Mouse (Mus musculus) lung, postnatal 4 days (tissue): ENCODE results near the gene Timm10b.

ENCODE experiments used
- DNase-seq, 2 experiments: peaks; one replicate each; pipeline ENCODE4 v3.0.0; 2021

Gene Timm10b

DNA sequence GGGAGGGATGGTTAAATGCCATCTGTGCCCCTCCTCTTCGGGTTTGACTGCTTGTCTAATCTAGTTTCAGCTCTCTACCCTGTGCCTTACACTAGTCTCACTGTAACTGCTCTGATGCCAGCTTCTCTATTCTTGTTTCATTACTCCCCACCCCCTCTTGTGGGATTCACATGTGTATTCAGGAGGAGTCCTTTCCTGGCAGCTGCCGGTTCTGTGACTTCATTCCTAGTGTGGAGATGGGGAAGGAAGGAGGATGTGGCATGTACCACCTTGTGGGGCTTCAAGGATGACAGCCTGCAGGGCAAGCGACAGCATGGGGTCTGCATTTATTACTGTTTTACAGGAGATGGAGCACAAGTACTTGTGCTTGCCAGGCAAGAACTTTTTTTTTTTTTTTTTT, 2.1 kb downstream of the Timm10b start:
- no peak for DNase-seq

DNA sequence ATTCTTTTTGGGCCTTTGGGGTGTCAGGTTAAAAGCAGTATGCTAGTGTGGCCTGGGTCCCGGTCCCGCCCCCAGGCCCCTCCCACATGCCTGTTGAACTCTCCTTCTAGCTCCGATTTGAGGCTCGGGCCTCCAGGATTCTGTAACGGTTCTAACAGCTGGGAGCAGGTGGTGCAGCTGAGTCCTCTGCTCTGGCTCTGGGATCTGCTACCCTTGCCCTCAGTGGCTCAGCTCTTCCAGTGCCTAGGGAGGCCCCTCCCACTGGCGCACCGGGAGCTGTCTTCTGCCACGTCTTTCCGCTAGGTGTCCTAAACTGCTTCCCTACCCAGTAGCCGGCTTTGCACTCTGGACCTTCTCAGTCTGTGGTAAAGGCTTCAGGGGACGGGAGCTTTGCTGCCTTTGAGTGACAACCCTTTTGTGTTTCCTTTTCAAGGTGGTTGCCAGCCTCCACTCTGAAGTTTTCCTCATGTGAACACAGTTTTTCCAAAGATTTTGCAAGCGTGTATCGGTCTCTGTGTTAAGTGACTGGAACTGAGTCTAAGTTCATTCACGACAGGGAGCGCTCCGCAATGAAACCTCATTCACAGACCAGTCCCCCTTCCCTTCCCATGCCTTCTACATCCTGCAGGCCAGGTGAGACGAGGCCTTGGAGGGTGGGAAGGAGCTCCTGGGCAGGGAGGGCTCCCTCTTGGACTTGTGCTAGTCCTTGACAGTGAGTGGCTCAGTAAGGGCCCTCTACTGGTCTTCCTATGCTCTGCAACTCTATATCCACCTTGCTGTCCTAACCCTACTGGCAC, 11.0 kb downstream of the Timm10b start, which contains the start of gene Dnhd1:
Gene Dnhd1, plus strand, starts transcription at position 189 of the 797 bp plus-strand sequence.
- DNase-seq = peak; percentile 85 to 90

DNA sequence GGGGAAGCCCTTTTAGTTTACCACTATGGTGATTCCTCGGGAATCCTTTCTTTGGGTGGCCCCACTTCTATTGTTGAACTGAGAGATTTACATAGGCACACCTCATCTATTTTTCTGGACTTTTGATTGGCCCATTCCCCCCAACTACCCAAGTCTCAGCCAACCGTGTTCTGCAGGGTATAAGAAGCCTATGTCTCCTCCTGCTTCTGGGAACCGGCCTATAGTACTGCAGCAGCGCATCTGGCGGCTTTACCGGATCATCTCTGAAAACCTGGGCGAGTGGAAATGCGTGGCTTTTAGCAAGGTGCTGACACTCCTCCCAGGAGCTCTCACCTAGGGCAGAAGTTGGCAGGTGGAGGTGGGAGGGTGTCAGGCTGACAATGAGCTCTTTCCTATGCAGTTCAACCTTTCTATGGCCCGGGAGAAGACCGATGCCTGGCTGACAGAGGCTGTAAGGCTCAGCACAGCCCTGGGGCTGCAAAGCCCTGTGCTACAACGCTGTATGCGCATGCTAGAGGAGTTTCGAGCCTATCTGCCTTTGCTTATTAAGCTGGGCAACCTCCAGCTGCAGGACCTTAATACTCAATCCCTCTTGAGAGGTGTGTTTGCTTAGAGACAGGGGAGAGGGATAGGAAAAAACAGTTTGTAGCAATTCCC, 45.8 kb downstream of the Timm10b start:
- DNase-seq = no peak

DNA sequence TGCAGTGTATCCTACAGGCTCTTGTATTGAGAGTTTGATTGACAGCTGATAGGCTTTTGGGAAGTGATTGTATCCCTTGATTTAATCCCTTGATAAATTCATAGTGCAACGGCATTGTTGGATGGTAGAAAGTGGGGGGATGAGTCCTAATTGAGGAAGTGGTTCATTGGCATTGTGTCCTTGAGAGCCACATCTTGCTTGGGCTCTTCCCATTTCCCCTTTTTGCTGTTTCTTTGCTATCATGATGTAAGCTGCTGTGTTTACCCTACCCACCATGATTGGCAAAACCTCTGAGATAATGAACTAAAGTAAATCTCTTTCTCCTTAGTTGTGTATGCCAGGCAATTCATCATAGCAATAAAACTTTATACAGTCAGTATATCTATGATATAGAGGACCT, 51.0 kb downstream of the Timm10b start:
- no peak for DNase-seq
